Mouse (Mus musculus) stomach, postnatal 0 days (tissue): ENCODE data around the gene Ngef.

Source experiments
- CTCF ChIP-seq: IDR thresholded peaks from 2 replicates; pipeline ENCODE4 v1.5.1; 2016; ENCODE audit warnings: antibody characterized with exemption, low read depth, mild to moderate bottlenecking, moderate library complexity
- EP300 ChIP-seq: optimal IDR thresholded peaks from 2 replicates; pipeline ENCODE3; 2016; ENCODE audit warnings: antibody characterized with exemption

DNA sequence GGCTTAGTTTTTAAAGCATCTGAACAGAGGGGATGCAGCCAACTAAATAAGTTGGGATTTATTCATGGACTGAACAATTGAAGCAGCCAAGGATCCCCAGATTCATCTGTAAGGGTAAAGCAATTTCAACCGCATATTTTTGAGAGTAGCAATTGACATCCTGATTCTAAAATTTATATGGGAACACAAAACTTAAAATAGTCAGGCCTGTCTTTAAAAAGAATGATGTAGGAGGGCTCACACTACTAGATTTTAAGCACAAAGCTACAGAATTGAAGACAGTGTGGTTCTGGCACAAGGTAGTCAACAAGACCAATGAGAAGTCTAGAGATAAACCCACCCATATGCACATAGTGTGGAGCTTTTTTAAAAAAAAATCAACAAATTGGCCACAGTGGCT, 36.7 kb downstream of the Ngef start:
- TF ChIP-seq CTCF (no peak), EP300 (no peak)
